Mouse (Mus musculus): ENCODE measurements around the gene Unc13a.
A peak's percentile ranks its signal among the peaks of the same experiment; 100 is the strongest.

Gene Unc13a

DNA sequence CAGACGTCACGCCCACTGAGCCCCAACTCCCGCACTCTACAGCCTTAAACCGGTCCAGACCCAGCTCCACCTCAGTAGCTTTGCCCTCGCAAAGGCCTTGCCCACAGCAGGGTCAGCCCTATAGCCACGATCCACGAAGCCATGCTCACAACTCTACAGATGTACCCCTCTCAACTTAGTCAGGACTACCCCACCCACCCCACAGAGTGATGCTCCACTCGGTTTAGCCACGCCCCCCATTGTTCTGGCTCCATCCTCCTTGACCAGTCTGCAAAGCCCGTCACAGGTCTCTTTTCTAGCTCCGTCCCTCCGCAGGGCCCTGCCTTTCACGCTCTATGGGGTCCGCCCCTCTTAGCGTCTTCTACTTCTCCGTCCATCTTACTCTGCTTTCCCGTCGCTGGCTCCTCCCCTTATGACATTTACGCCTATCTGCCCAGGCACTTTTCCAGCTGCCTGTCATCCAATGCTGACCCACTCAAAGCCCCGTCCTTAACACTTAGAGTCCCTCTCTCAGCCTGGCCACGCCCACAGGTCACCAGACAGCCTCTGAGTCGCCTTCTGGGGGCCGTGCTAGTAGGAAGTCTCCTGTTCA is 14.7 kb upstream of the Unc13a start:
- no peak for DNase-seq

DNA sequence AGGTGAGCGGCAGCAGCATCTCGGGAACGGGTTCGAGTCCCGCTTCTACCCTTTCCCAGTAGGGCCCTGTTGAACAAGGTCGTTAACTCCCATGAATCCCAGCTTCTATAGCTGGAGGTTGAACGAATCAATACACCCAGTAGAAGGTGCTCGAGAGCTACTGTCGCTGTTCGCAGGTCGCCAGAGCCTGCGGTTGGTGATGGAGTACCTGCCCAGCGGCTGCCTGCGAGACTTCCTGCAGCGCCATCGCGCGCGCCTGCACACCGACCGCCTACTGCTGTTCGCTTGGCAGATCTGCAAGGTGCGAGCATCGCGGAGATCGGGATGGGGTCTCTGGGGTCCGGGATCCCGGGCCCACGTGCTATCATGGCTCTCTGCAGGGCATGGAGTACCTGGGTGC is 14.0 kb upstream of the Unc13a start:
- DNase-seq = no peak

- DNase-seq = no peak
Observed at GRCm38 (mm10) chr8:71684701-71685100, 13.1 kb upstream of the Unc13a start.

GRCm38 (mm10) chr8:71682832-71683231 is 11.3 kb upstream of the Unc13a start:
- DNase-seq = no peak

GRCm38 (mm10) chr8:71681369-71681915 is 9.9 kb upstream of the Unc13a start:
- no peak for DNase-seq

DNA sequence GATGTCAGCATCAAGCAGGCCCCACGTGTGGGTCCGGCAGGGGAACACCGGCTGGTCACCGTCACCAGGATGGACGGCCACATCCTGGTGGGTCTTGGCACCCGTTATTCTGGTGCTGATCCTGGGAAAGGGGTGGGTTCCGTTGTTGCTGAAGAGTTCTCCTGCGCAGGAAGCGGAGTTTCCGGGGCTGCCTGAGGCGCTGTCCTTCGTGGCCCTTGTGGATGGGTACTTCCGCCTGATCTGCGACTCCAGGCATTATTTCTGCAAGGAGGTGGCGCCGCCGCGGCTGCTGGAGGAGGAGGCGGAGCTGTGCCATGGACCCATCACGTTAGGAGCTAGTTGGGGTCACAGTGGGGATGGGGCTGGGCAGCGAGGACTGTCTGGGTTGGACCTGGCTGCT is 8.9 kb upstream of the Unc13a start:
- no peak for DNase-seq

GRCm38 (mm10) chr8:71679550-71680168 is 8.1 kb upstream of the Unc13a start:
- DNase-seq = no peak

DNA sequence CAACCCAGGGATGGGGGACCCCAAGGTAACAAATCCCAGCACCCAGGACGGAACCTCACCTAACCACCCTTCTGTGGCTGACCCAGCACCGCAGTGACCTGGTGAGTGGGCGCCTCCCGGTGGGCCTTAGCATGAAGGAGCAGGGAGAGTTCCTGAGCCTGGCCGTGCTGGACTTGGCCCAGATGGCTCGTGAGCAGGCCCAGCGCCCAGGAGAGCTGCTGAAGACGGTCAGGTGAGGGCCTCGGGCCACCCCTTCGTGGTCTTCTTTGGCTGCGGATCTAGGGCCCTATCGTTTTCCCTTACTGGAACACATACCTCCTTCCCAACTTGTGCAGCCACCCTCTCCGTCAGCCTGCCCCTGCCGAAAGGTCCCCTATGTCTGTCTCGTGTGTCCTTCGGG is 7.6 kb upstream of the Unc13a start:
- no peak for DNase-seq

DNA sequence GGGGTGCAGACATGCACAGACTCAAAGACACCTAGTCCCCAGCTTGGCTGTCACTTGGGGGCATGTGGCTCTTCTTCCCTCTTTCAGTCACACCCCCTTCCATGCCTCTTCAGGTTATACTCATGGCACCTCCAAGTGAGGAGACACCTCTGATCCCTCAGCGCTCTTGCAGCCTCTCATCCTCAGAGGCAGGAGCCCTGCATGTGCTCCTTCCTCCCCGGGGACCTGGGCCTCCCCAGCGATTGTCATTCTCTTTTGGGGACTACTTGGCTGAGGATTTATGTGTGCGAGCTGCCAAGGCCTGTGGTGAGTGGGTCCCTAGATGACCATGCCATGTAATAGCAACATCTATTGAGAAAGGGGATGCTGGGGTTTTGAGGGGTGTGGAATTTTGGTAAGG is 6.7 kb upstream of the Unc13a start:
- DNase-seq = no peak

DNA sequence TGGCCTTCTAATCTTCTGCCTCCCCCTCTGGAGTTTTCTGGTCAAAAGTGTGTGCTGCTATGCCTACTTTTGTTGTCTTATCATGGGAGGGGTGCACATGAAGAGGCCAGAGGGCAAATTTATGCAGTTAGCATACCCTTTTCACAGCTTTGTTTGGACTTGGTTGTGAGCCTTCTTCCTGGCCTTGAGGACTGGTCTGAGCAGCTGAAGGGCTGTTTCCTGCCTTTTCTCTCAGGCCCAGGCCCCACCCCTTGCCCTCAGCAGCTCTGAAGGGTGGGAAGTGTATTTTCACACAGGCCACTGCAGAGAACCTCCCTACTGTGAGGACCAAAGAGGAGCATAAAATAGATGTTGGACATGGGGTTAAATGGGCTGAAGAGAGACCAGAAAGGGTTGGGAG is 6.0 kb upstream of the Unc13a start:
- no peak for DNase-seq

DNA sequence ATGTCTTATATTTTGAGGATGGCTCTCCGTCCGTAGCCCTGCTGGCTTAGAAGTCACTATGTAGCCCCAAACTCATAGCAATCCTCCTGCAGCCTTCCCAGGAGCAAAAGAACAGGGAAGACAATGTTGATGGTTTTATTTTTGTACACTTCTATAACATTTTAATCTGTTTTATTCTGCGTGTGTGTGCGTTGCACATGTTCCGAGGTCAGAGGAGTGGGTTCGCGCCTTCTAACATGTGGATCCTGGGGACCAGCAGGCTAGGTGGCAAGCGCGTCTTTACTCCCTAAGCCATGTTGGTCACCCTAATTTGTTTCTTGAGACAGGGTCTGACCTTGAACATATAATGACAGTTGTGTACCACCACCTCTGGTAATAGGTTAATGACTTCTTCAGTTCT is 5.2 kb upstream of the Unc13a start:
- DNase-seq = no peak

GRCm38 (mm10) chr8:71676020-71676741 is 4.6 kb upstream of the Unc13a start, which contains the start of gene Jak3:
Jak3 (plus strand) TSS chr8:71676296.
- no peak for DNase-seq

GRCm38 (mm10) chr8:71675456-71676019 is 4.0 kb upstream of the Unc13a start:
- no peak for DNase-seq

DNA sequence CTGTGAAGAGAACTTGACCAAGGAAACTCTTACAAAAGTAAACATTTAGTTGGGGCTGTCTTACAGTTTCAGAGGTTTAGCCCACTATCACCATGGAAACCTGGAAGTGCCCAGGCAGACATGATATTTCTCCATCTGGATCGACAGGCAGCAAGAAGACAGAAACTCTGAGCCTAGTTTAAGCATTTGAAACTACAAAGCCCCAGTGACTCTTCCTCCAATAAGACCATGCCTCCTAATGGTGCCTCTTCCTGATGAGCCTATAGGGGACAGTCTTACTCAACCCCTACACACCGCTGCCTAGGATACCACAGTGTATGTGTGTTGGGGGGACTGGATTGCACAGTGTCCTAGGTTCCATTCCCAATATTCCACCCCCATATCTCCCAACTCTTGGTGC is 2.5 kb upstream of the Unc13a start:
- no peak for DNase-seq

GRCm38 (mm10) chr8:71672168-71672735 is 695 bp upstream of the Unc13a start:
- no peak for DNase-seq

DNA sequence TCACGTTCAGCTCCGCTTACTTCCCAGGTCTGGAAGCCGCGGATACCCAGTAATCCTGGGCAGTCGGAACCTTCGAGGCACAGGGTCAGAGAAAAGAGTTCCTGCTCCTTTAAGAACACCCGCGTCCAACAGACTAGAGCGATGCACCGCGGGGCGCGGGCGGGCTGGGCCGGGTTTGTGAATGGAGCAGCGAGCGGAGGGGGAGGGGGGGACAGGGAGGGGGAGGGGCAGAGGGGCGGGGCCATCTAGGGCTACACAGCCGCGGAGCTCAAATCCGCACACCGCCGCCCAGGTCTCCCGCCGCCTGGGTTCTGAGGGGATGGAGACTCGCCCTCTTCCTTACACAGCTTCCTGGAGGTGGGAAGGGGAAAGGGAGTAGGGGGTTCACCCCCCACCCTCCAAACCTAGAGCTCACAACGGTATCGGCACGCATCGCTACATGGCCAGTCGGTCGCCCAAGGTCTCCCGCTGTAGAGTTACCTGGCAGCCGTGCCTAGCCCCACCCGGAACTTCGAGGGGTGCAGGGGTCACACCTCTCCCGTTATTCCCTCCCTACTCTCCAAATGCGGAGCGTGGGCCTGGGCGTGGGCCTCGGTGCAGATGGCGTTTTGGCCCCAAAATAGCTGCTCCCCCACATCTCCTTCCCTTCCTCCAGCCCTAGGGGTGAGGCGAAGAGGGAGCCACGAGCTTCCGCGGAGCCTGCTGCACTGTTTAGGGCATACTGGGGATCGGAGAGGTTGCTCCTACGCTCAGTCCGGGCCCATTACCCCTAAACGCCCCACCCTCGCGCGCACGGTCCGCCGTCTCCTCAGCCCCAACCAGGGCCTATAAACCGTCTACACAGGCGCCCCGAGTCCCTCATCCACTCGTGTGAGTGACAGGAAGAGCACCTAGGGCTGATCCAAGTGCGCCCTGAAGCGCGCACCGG is 672 bp downstream of the Unc13a start:
- peak; percentile 77 for DNase-seq

DNA sequence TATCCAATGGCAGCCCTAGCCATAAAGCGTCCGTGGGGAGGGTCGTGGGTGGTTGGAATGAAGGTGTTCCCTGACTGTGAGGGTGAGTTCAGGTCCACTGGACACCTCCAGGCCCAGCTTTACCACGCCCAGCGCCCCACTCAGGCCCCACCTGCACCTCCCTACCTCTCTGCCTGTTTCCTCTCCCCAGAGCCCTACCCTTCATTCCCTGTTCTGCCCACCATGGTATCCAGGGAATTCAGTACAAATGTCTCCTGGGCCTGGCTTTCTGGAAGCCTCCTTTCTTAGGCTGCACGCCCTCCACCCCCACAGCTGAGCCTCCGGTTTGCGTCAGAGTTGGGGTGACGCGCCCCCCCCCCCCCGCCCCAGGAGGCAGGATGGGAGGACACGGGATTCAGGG is 1.4 kb downstream of the Unc13a start:
- no peak for DNase-seq

DNA sequence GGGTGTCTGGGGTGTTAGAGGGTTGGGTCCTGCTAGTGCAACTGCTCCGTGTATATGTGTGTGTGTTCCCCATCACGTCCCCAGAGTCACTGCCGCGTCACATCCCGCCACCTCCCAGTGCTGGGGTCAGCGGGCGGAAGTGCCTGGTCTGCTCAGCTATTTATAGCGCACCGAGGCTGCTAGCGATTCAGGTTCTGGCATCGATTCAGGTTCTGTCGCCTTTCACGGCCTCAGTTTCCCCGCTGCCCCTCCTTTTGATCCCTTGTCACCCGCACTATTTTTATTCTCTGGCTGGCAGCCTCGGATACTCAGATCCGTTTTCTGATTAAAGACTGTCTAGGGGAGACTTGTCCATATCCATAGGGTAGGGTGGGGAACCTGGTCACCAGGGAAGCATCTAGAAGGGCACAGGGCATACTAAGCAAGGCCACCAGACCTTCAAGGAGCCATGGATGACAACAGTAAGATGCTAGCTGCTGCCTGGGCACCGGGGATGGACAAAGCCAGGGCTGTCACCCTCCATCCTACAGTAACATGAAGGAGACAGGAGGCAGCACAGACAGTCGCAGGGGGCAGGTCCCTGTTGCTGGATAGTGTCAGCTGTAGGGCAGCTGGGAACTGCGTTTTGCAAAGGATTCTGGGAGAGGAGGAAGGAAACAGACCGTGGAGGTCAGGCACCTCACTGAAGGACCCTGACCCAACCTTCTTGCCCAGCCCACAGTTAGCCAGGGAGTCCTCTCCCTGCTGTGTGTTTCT is 3.2 kb downstream of the Unc13a start:
- peak; percentile 66 for DNase-seq

DNA sequence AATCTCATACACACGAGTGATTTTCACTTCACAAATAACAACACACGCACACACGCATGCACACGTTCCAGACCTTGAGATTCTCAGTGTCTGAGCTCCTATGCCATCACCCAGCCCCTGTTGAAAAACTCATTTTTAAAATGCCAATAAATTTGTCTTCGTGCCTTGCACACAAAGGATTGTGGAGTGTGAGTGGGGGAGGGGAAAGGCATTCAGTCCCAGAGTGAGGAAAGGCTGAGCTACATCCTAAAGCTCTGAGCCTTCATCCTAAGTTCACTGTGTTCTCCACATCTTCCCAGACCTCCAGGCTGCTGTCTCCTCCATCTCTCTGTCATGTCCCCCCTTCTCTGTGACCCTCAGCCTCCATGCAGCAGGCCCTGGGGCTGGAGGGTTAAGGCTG is 4.3 kb downstream of the Unc13a start:
- no peak for DNase-seq

- DNase-seq = no peak
Observed at GRCm38 (mm10) chr8:71666855-71667254, 4.7 kb downstream of the Unc13a start.

GRCm38 (mm10) chr8:71665331-71666130 is 6.0 kb downstream of the Unc13a start:
- DNase-seq = peak; percentile 67
